Mouse (Mus musculus) midbrain, embryonic 11.5 days (tissue): Measurements from ENCODE around the gene Gpc2. TPM values are rescaled to one million over a fixed set of nuclear protein-coding genes. Genes with fewer than 3 reads are reported as not detected.

Experiments used
- ATAC-seq: fragments of 200-750 bp; cut with Nextera tagmentation; 2 replicates; pipeline ENCODE4 v1.8.0; 2017; ENCODE audit warnings: moderate TSS enrichment, moderate library complexity; ENCODE audit not compliant: low FRiP score
- DNase-seq: peaks from one replicate; pipeline ENCODE4 v3.0.0; 2015; ENCODE audit warnings: low spot score; ENCODE audit errors: missing footprints
- H3K27ac ChIP-seq: fragments of 300-500 bp; sonication (generic); 2 replicates; pipeline ENCODE4 v1.5.1; 2014; ENCODE audit warnings: low read depth, low read length
- H3K27me3 ChIP-seq: fragments of 300-500 bp; sonication (generic); 2 replicates; pipeline ENCODE4 v1.6.1; 2014; ENCODE audit warnings: mild to moderate bottlenecking, low read length, moderate library complexity, mixed read lengths; ENCODE audit not compliant: control insufficient read depth, insufficient read depth
- H3K36me3 ChIP-seq: fragments of 300-500 bp; sonication (generic); 2 replicates; pipeline ENCODE4 v1.6.1; 2014; ENCODE audit warnings: mild to moderate bottlenecking, low read length, moderate library complexity, mixed read lengths; ENCODE audit not compliant: control insufficient read depth, insufficient read depth
- H3K4me1 ChIP-seq: fragments of 300-500 bp; sonication (generic); 2 replicates; pipeline ENCODE4 v1.6.1; 2014; ENCODE audit warnings: low read length; ENCODE audit not compliant: control insufficient read depth, insufficient read depth
- H3K4me2 ChIP-seq: fragments of 300-500 bp; sonication (generic); 2 replicates; pipeline ENCODE4 v1.6.1; 2014; ENCODE audit warnings: mild to moderate bottlenecking, moderate library complexity
- H3K4me3 ChIP-seq: fragments of 300-500 bp; sonication (generic); 2 replicates; pipeline ENCODE4 v1.5.1; 2014; ENCODE audit warnings: low read depth, low read length
- H3K9ac ChIP-seq: fragments of 300-500 bp; sonication (generic); 2 replicates; pipeline ENCODE4 v1.6.1; 2014; ENCODE audit warnings: low read length
- H3K9me3 ChIP-seq: fragments of 300-500 bp; sonication (generic); 2 replicates; pipeline ENCODE4 v1.6.1; 2016; ENCODE audit warnings: low read length; ENCODE audit not compliant: control insufficient read depth
- WGBS: fragments of 180-500 bp; shearing (Covaris S2); extraction: QIAGEN DNeasy Blood & Tissue Kit; methylation state at CpG from one replicate; pipeline ENCODE4 v1.1.7; 2014; 5-methylcytosine and 5-hydroxymethylcytosine counted together
- polyA plus RNA-seq: library from polyadenylated mRNA; unstranded; fragments of >200 nt; fragmentation: Nextera tagmentation; extraction: Ambion mirVana; gene quantifications from 2 replicates; pipeline ENCODE4 v1.2.1, GENCODE M21; 2014

Gpc2 gene
- 15.5 and 16.5 TPM in 2 replicates for polyA plus RNA-seq

GRCm38 (mm10) chr5:138279585-138280424 is at the start of gene Gpc2, which contains the start of the genes Gm43720 and Stag3:
Gene Gpc2, minus strand, starts transcription at chr5:138280005.
Gene Gm43720, minus strand, starts transcription at chr5:138279958.
Gene Stag3, plus strand, starts transcription at chr5:138280240.
- Histone ChIP-seq H3K4me1 (peaks cover 35% of the 10 kb centered on the region), H3K4me2 (peak within 1 kb of the TSS; percentile 52), H3K9me3 (peaks cover 3% of the 10 kb centered on the region; the same call in 1 of the 2 replicates), H3K36me3 (no peaks in the 10 kb centered on the region), H3K27ac (peak within 1 kb of the TSS; percentile 60), H3K9ac (peak within 1 kb of the TSS; percentile 89), H3K4me3 (peak within 1 kb of the TSS; percentile 72), H3K27me3 (peaks cover 5% of the 10 kb centered on the region; the same call in 1 of the 2 replicates)
- peak; percentile 99 for DNase-seq
- ATAC-seq = peak; percentile 99
- WGBS = under 1% methylated on average over 55 of the region's 56 CpGs

GRCm38 (mm10) chr5:138312795-138313194 is 33.0 kb upstream of the Gpc2 start:
- H3K9me3 ChIP-seq = no peaks in the 10 kb centered on the region
- 90% methylated on average over 3 of the region's 3 CpGs for WGBS
- DNase-seq (no peak), ATAC-seq (no peak)
- H3K4me3 ChIP-seq = no peak overlapping the region
- H3K4me2 ChIP-seq = no peak overlapping the region
- H3K9ac ChIP-seq = no peak overlapping the region
- no peaks in the 10 kb centered on the region for H3K4me1 ChIP-seq
- no peaks in the 10 kb centered on the region for H3K36me3 ChIP-seq
- no peaks in the 10 kb centered on the region for H3K27me3 ChIP-seq
- H3K27ac ChIP-seq = no peak overlapping the region

DNA sequence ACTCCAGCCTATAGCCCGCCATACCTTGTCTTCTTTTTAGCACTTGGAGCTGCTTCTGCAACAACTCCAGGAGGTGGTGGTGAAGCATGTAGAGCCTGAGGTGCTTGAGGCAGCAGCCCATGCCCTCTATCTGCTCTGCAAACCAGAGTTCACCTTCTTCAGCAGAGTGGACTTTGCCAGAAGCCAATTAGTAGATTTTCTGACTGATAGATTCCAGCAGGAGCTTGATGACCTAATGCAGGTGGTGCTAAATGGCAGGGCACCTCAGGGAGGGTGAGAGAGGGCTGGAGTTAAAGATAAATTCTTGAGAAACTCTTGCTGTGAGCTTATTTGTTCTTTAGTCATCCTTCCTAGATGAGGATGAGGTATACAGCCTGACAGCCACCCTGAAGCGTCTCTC is 19.8 kb upstream of the Gpc2 start:
- H3K4me1 ChIP-seq = no peaks in the 10 kb centered on the region
- H3K27ac ChIP-seq = no peak overlapping the region
- no peak overlapping the region for H3K9ac ChIP-seq
- no peaks in the 10 kb centered on the region for H3K36me3 ChIP-seq
- ATAC-seq (no peak), DNase-seq (no peak)
- no peak overlapping the region for H3K4me2 ChIP-seq
- H3K9me3 ChIP-seq = no peaks in the 10 kb centered on the region
- H3K27me3 ChIP-seq = no peaks in the 10 kb centered on the region
- H3K4me3 ChIP-seq = no peak overlapping the region
- WGBS = 90% methylated on average over 2 of the region's 2 CpGs

- H3K36me3 ChIP-seq = no peaks in the 10 kb centered on the region
- H3K4me1 ChIP-seq = no peaks in the 10 kb centered on the region
- ATAC-seq (no peak), DNase-seq (no peak)
- no peaks in the 10 kb centered on the region for H3K27me3 ChIP-seq
- no peaks in the 10 kb centered on the region for H3K9me3 ChIP-seq
- H3K9ac ChIP-seq = no peak overlapping the region
- no peak overlapping the region for H3K27ac ChIP-seq
- no peak overlapping the region for H3K4me2 ChIP-seq
- no peak overlapping the region for H3K4me3 ChIP-seq
Observed at GRCm38 (mm10) chr5:138294158-138294557, 14.4 kb upstream of the Gpc2 start.

GRCm38 (mm10) chr5:138291638-138292037 is 11.8 kb upstream of the Gpc2 start:
- H3K9ac ChIP-seq = no peak overlapping the region
- no peak overlapping the region for H3K4me2 ChIP-seq
- 85% methylated on average over 1 of the region's 1 CpGs for WGBS
- H3K27me3 ChIP-seq = no peaks in the 10 kb centered on the region
- no peak overlapping the region for H3K27ac ChIP-seq
- ATAC-seq (no peak), DNase-seq (no peak)
- no peaks in the 10 kb centered on the region for H3K9me3 ChIP-seq
- no peaks in the 10 kb centered on the region for H3K4me1 ChIP-seq
- H3K36me3 ChIP-seq = no peaks in the 10 kb centered on the region
- H3K4me3 ChIP-seq = no peak overlapping the region

GRCm38 (mm10) chr5:138287861-138288260 is 8.1 kb upstream of the Gpc2 start:
- no peaks in the 10 kb centered on the region for H3K4me1 ChIP-seq
- 70% methylated on average over 3 of the region's 3 CpGs for WGBS
- no peak overlapping the region for H3K4me3 ChIP-seq
- no peak overlapping the region for H3K27ac ChIP-seq
- H3K9ac ChIP-seq = no peak overlapping the region
- H3K4me2 ChIP-seq = no peak overlapping the region
- DNase-seq (no peak), ATAC-seq (no peak)
- H3K9me3 ChIP-seq = no peaks in the 10 kb centered on the region
- H3K27me3 ChIP-seq = no peaks in the 10 kb centered on the region
- no peaks in the 10 kb centered on the region for H3K36me3 ChIP-seq

- Histone ChIP-seq H3K36me3 (no peaks in the 10 kb centered on the region), H3K4me2 (no peak overlapping the region), H3K9ac (no peak overlapping the region), H3K4me1 (peaks cover 6% of the 10 kb centered on the region; the same call in 1 of the 2 replicates), H3K27ac (no peak overlapping the region), H3K9me3 (peaks cover 3% of the 10 kb centered on the region; the same call in 1 of the 2 replicates), H3K27me3 (peaks cover 5% of the 10 kb centered on the region; the same call in 1 of the 2 replicates), H3K4me3 (no peak overlapping the region)
- DNase-seq (no peak), ATAC-seq (no peak)
- WGBS = 37% methylated on average over 1 of the region's 1 CpGs
Observed at GRCm38 (mm10) chr5:138283540-138283939, 3.7 kb upstream of the Gpc2 start.

DNA sequence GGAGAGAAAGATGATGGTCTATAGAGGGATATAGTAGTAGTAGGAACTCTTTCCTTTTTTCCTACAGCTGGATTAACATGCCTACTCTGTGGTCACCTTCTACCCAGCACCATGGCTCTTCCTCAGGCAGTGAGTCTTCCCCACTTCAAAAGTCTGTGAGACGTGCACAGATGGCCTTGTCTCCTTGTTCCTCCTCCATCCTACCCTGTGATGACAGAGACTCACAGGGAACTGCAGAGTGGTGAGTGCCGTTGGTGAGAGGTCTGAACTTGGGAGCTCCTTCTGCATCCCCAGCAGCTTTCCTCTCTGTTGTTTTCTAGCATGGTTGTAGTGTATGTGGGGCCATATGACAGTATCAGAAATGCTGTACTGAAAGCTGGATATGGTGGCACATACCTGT is 2.0 kb upstream of the Gpc2 start:
- peaks cover 3% of the 10 kb centered on the region; the same call in 1 of the 2 replicates for H3K9me3 ChIP-seq
- no peak overlapping the region for H3K9ac ChIP-seq
- no peak overlapping the region for H3K27ac ChIP-seq
- peaks cover 17% of the 10 kb centered on the region for H3K4me1 ChIP-seq
- no peak overlapping the region for H3K4me3 ChIP-seq
- no peak for ATAC-seq
- DNase-seq = no peak
- H3K4me2 ChIP-seq = no peak overlapping the region
- H3K27me3 ChIP-seq = peaks cover 5% of the 10 kb centered on the region; the same call in 1 of the 2 replicates
- H3K36me3 ChIP-seq = no peaks in the 10 kb centered on the region
- 82% methylated on average over 2 of the region's 2 CpGs for WGBS

GRCm38 (mm10) chr5:138280829-138281228 is 1.0 kb upstream of the Gpc2 start:
- 94% methylated on average over 15 of the region's 15 CpGs for WGBS
- Histone ChIP-seq H3K27me3 (peaks cover 5% of the 10 kb centered on the region; the same call in 1 of the 2 replicates), H3K9me3 (peaks cover 3% of the 10 kb centered on the region; the same call in 1 of the 2 replicates), H3K4me3 (no peak overlapping the region), H3K27ac (no peak overlapping the region), H3K4me1 (peaks cover 26% of the 10 kb centered on the region), H3K9ac (no peak overlapping the region), H3K36me3 (no peaks in the 10 kb centered on the region), H3K4me2 (no peak overlapping the region)
- ATAC-seq (no peak), DNase-seq (no peak)
